Mouse (Mus musculus) olfactory bulb, adult 2 months (tissue): ENCODE measurements around the gene Sh2d2a. TPM values are rescaled to one million over a fixed set of nuclear protein-coding genes. Genes with fewer than 3 reads are reported as not detected.
"Not testable (repeated sequence)": the region's sequence is repeated elsewhere in the genome, so short reads cannot be mapped to it uniquely, and the experiment has no call there.

ENCODE experiments used
- H3K27ac ChIP-seq: fragments of 200-500 bp; 2 replicates; pipeline ENCODE4 v1.5.1; 2012; ENCODE audit warnings: low read depth, low read length; ENCODE audit not compliant: insufficient read depth
- H3K4me1 ChIP-seq: fragments of 200-500 bp; 2 replicates; pipeline ENCODE4 v1.6.1; 2012; ENCODE audit warnings: low read length; ENCODE audit not compliant: control insufficient read depth, insufficient read depth
- H3K4me3 ChIP-seq: fragments of 200-500 bp; 2 replicates; pipeline ENCODE4 v1.5.1; 2012; ENCODE audit warnings: mild to moderate bottlenecking, low read depth, low read length, moderate library complexity; ENCODE audit not compliant: insufficient read depth
- CTCF ChIP-seq: fragments of 200-500 bp; IDR thresholded peaks from 2 replicates; pipeline ENCODE4 v1.5.1; 2012; ENCODE audit warnings: low read depth, mild to moderate bottlenecking, low read length, moderate library complexity; ENCODE audit not compliant: insufficient read depth
- POLR2A ChIP-seq: fragments of 200-500 bp; IDR thresholded peaks from 2 replicates; pipeline ENCODE4 v1.6.1; 2012; ENCODE audit warnings: mild to moderate bottlenecking, low read depth, low read length, moderate library complexity; ENCODE audit not compliant: insufficient read depth
- WGBS: fragments of 180-500 bp; shearing (Covaris S2); methylation state at CpG from one replicate; pipeline ENCODE4 v1.1.7; 2018; 5-methylcytosine and 5-hydroxymethylcytosine counted together
- polyA plus RNA-seq: library from polyadenylated mRNA; stranded (reverse); fragments of >200 nt; gene quantifications from 2 replicates; pipeline ENCODE4 v1.2.4, GENCODE M21; 2012; ENCODE audit warnings: low replicate concordance; ENCODE audit not compliant: missing spikeins, insufficient read depth, insufficient read length

The Sh2d2a gene
- polyA plus RNA-seq, 1 experiment, result not detected

- Histone ChIP-seq H3K4me1 (no peaks in the 10 kb centered on the region), H3K4me3 (no peak overlapping the region), H3K27ac (no peak overlapping the region)
- TF ChIP-seq CTCF (no peak), POLR2A (no peak)
- WGBS, result 86% methylated on average over 12 of the region's 12 CpGs
Measured at GRCm38 (mm10) chr3:87818226-87818625, 28.3 kb upstream of the Sh2d2a start.

- H3K27ac ChIP-seq, H3K4me1 ChIP-seq, H3K4me3 ChIP-seq: not testable (repeated sequence)
- 81% methylated on average over 1 of the region's 1 CpGs for WGBS
Measured at GRCm38 (mm10) chr3:87824206-87824605, 22.3 kb upstream of the Sh2d2a start, which contains the start of gene Pear1. TSS of gene Pear1 (minus strand) at chr3:87824306.

GRCm38 (mm10) chr3:87828435-87828834, 18.1 kb upstream of the Sh2d2a start:
- no peaks in the 10 kb centered on the region for H3K4me1 ChIP-seq
- H3K27ac ChIP-seq, result no peak overlapping the region
- WGBS, result 51% methylated on average over 4 of the region's 4 CpGs
- no peak for TF ChIP-seq CTCF
- TF ChIP-seq POLR2A, result no peak
- no peak overlapping the region for H3K4me3 ChIP-seq

GRCm38 (mm10) chr3:87829025-87829424, 17.5 kb upstream of the Sh2d2a start:
- TF ChIP-seq POLR2A (no peak), CTCF (no peak)
- Histone ChIP-seq H3K4me3 (no peak overlapping the region), H3K4me1 (no peaks in the 10 kb centered on the region), H3K27ac (no peak overlapping the region)
- WGBS, result 62% methylated on average over 10 of the region's 10 CpGs

- 84% methylated on average over 7 of the region's 7 CpGs for WGBS
- Histone ChIP-seq H3K4me3 (no peak overlapping the region), H3K4me1 (no peaks in the 10 kb centered on the region), H3K27ac (no peak overlapping the region)
- TF ChIP-seq CTCF (no peak), POLR2A (no peak)
Measured at GRCm38 (mm10) chr3:87832109-87832859, 14.3 kb upstream of the Sh2d2a start.

- no peak for TF ChIP-seq POLR2A
- TF ChIP-seq CTCF, result no peak
- Histone ChIP-seq H3K4me1 (no peaks in the 10 kb centered on the region), H3K27ac (no peak overlapping the region), H3K4me3 (no peak overlapping the region)
- WGBS, result 77% methylated on average over 5 of the region's 5 CpGs
Measured at GRCm38 (mm10) chr3:87833482-87833881, 13.1 kb upstream of the Sh2d2a start.

- no peak for TF ChIP-seq POLR2A
- peak; percentile 44; the same call in 1 of the 2 replicates for TF ChIP-seq CTCF
- no peaks in the 10 kb centered on the region for H3K4me1 ChIP-seq
- 8% methylated on average over 4 of the region's 4 CpGs for WGBS
Measured at GRCm38 (mm10) chr3:87838622-87839021, 7.9 kb upstream of the Sh2d2a start.

GRCm38 (mm10) chr3:87840858-87841257, 5.7 kb upstream of the Sh2d2a start:
- no peak overlapping the region for H3K4me3 ChIP-seq
- no peak for TF ChIP-seq CTCF
- TF ChIP-seq POLR2A, result no peak
- no peaks in the 10 kb centered on the region for H3K4me1 ChIP-seq
- H3K27ac ChIP-seq, result no peak overlapping the region

More at GRCm38 (mm10) chr3:87838622-87839021, 7.9 kb upstream of the Sh2d2a start:
- Histone ChIP-seq H3K4me3 (no peak overlapping the region), H3K27ac (no peak overlapping the region)

GRCm38 (mm10) chr3:87844981-87845380, 1.6 kb upstream of the Sh2d2a start:
- TF ChIP-seq POLR2A (no peak), CTCF (no peak)
- no peaks in the 10 kb centered on the region for H3K4me1 ChIP-seq
- H3K27ac ChIP-seq, result no peak overlapping the region
- WGBS, result 79% methylated on average over 4 of the region's 4 CpGs
- no peak overlapping the region for H3K4me3 ChIP-seq

GRCm38 (mm10) chr3:87846186-87846585, 369 bp upstream of the Sh2d2a start:
- H3K27ac ChIP-seq, result no peak overlapping the region; the same call in 1 of the 2 replicates
- TF ChIP-seq POLR2A, result no peak
- no peak for TF ChIP-seq CTCF
- 83% methylated on average over 4 of the region's 4 CpGs for WGBS
- no peaks in the 10 kb centered on the region for H3K4me1 ChIP-seq
- H3K4me3 ChIP-seq, result no peak overlapping the region
